Mouse (Mus musculus) heart, embryonic 16.5 days (tissue): ENCODE data around the gene 1700037H04Rik. TPM values are rescaled to one million over a fixed set of nuclear protein-coding genes. Genes with fewer than 3 reads are reported as not detected.

ENCODE experiments used
- ATAC-seq: fragments of 200-750 bp; cut with Nextera tagmentation; replicated peaks from 2 replicates; pipeline ENCODE4 v1.8.0; 2017; ENCODE audit warnings: moderate number of reproducible peaks; ENCODE audit not compliant: insufficient read depth, low FRiP score; ENCODE audit errors: extremely low read depth
- H3K27ac ChIP-seq: fragments of 300-500 bp; sonication (generic); 2 replicates; pipeline ENCODE4 v1.5.1; 2014; ENCODE audit warnings: mild to moderate bottlenecking, low read length, control low read depth, moderate library complexity
- H3K27me3 ChIP-seq: fragments of 300-500 bp; sonication (generic); 2 replicates; pipeline ENCODE4 v1.6.1; 2014; ENCODE audit warnings: low read length, mixed read lengths; ENCODE audit not compliant: control insufficient read depth, insufficient read depth
- H3K36me3 ChIP-seq: fragments of 300-500 bp; sonication (generic); 2 replicates; pipeline ENCODE4 v1.6.1; 2014; ENCODE audit not compliant: control insufficient read depth, insufficient read depth
- H3K4me1 ChIP-seq: fragments of 300-500 bp; sonication (generic); 2 replicates; pipeline ENCODE4 v1.6.1; 2014; ENCODE audit warnings: low read length, mixed read lengths; ENCODE audit not compliant: control insufficient read depth, insufficient read depth
- H3K4me2 ChIP-seq: fragments of 300-500 bp; sonication (generic); 2 replicates; pipeline ENCODE4 v1.6.1; 2014; ENCODE audit warnings: low read depth, mild to moderate bottlenecking, control low read depth, low read length
- H3K4me3 ChIP-seq: fragments of 300-500 bp; sonication (generic); 2 replicates; pipeline ENCODE4 v1.5.1; 2014; ENCODE audit warnings: mild to moderate bottlenecking, control low read depth, low read length
- H3K9ac ChIP-seq: fragments of 300-500 bp; sonication (generic); 2 replicates; pipeline ENCODE4 v1.6.1; 2014; ENCODE audit warnings: low read length, control low read depth
- H3K9me3 ChIP-seq: fragments of 300-500 bp; sonication (generic); replicated peaks from 2 replicates; pipeline ENCODE4 v1.6.1; 2016; ENCODE audit warnings: low read length; ENCODE audit not compliant: control insufficient read depth
- WGBS: fragments of 180-500 bp; shearing (Covaris S2); extraction: QIAGEN DNeasy Blood & Tissue Kit; methylation state at CpG from one replicate; pipeline ENCODE4 v1.1.7; 2014; 5-methylcytosine and 5-hydroxymethylcytosine counted together
- polyA plus RNA-seq: library from polyadenylated mRNA; unstranded; fragments of >200 nt; fragmentation: Nextera tagmentation; extraction: Ambion mirVana; gene quantifications from 2 replicates; pipeline ENCODE4 v1.2.1, GENCODE M21; 2015

Gene 1700037H04Rik
- polyA plus RNA-seq, 1 experiment from 2014 or later, result 65.1 TPM

GRCm38 (mm10) chr2:131172322-131172721, 12.4 kb upstream of the 1700037H04Rik start:
- WGBS, result 48% methylated on average over 9 of the region's 9 CpGs

GRCm38 (mm10) chr2:131171401-131172104, 11.7 kb upstream of the 1700037H04Rik start:
- Histone ChIP-seq H3K36me3 (no peaks in the 10 kb centered on the region), H3K4me2 (peak overlapping the region; percentile 58), H3K27me3 (peaks cover 32% of the 10 kb centered on the region), H3K4me1 (peaks cover 10% of the 10 kb centered on the region), H3K9ac (no peak overlapping the region), H3K9me3 (0 out of 2 replicates have a peak, but pooled peaks cover 3% of the 10 kb centered on the region), H3K4me3 (peak overlapping the region; percentile 33), H3K27ac (no peak overlapping the region)
- WGBS, result 11% methylated on average over 43 of the region's 43 CpGs
- ATAC-seq, result no peak

More at GRCm38 (mm10) chr2:131172322-131172721, 12.4 kb upstream of the 1700037H04Rik start:
- ATAC-seq, result no peak
- Histone ChIP-seq H3K4me1 (peaks cover 18% of the 10 kb centered on the region), H3K4me3 (no peak overlapping the region), H3K9ac (no peak overlapping the region), H3K27me3 (peaks cover 32% of the 10 kb centered on the region), H3K4me2 (no peak overlapping the region), H3K27ac (no peak overlapping the region), H3K9me3 (0 out of 2 replicates have a peak, but pooled peaks cover under 1% of the 10 kb centered on the region), H3K36me3 (no peaks in the 10 kb centered on the region)

GRCm38 (mm10) chr2:131170936-131171335, 11.1 kb upstream of the 1700037H04Rik start:
- Histone ChIP-seq H3K4me1 (peaks cover 7% of the 10 kb centered on the region), H3K36me3 (no peaks in the 10 kb centered on the region), H3K27ac (no peak overlapping the region), H3K4me3 (peak overlapping the region; percentile 33), H3K9ac (no peak overlapping the region), H3K27me3 (peaks cover 32% of the 10 kb centered on the region), H3K9me3 (0 out of 2 replicates have a peak, but pooled peaks cover 3% of the 10 kb centered on the region), H3K4me2 (peak overlapping the region; percentile 58)
- WGBS, result 24% methylated on average over 9 of the region's 9 CpGs
- no peak for ATAC-seq

- Histone ChIP-seq H3K27ac (no peak overlapping the region), H3K4me1 (peaks cover 1% of the 10 kb centered on the region), H3K9ac (no peak overlapping the region), H3K27me3 (peaks cover 32% of the 10 kb centered on the region), H3K4me2 (no peak overlapping the region), H3K9me3 (peaks cover 5% of the 10 kb centered on the region; the same call in 1 of the 2 replicates), H3K4me3 (no peak overlapping the region), H3K36me3 (no peaks in the 10 kb centered on the region)
- 56% methylated on average over 1 of the region's 1 CpGs for WGBS
- ATAC-seq, result no peak
These were observed 9.0 kb upstream of the 1700037H04Rik start for GRCm38 (mm10) chr2:131168914-131169313.

GRCm38 (mm10) chr2:131167984-131168383, 8.1 kb upstream of the 1700037H04Rik start:
- 69% methylated on average over 6 of the region's 6 CpGs for WGBS
- Histone ChIP-seq H3K9me3 (peaks cover 5% of the 10 kb centered on the region; the same call in 1 of the 2 replicates), H3K27me3 (peaks cover 24% of the 10 kb centered on the region), H3K9ac (no peak overlapping the region), H3K36me3 (no peaks in the 10 kb centered on the region), H3K4me3 (no peak overlapping the region), H3K27ac (no peak overlapping the region), H3K4me2 (no peak overlapping the region), H3K4me1 (no peaks in the 10 kb centered on the region)
- ATAC-seq, result no peak

- peaks cover 5% of the 10 kb centered on the region; the same call in 1 of the 2 replicates for H3K9me3 ChIP-seq
- no peak for ATAC-seq
- no peak overlapping the region for H3K4me2 ChIP-seq
- H3K9ac ChIP-seq, result no peak overlapping the region
- 81% methylated on average over 2 of the region's 2 CpGs for WGBS
- H3K4me1 ChIP-seq, result no peaks in the 10 kb centered on the region
- H3K27me3 ChIP-seq, result peaks cover 8% of the 10 kb centered on the region
- H3K4me3 ChIP-seq, result no peak overlapping the region
- H3K36me3 ChIP-seq, result no peaks in the 10 kb centered on the region
- H3K27ac ChIP-seq, result no peak overlapping the region
These were observed 6.3 kb upstream of the 1700037H04Rik start for GRCm38 (mm10) chr2:131166172-131166571.

GRCm38 (mm10) chr2:131163924-131164323, 4.0 kb upstream of the 1700037H04Rik start:
- 66% methylated on average over 7 of the region's 7 CpGs for WGBS
- H3K4me2 ChIP-seq, result no peak overlapping the region
- H3K27ac ChIP-seq, result no peak overlapping the region
- H3K4me1 ChIP-seq, result peaks cover 3% of the 10 kb centered on the region
- no peak overlapping the region for H3K9ac ChIP-seq
- no peak for ATAC-seq
- H3K9me3 ChIP-seq, result peaks cover 5% of the 10 kb centered on the region; the same call in 1 of the 2 replicates
- no peak overlapping the region for H3K4me3 ChIP-seq
- no peaks in the 10 kb centered on the region; the same call in 1 of the 2 replicates for H3K27me3 ChIP-seq
- no peaks in the 10 kb centered on the region for H3K36me3 ChIP-seq

GRCm38 (mm10) chr2:131160671-131161111, 810 bp upstream of the 1700037H04Rik start:
- WGBS, result 1% methylated on average over 17 of the region's 17 CpGs
- peaks cover 10% of the 10 kb centered on the region for H3K4me1 ChIP-seq
- no peaks in the 10 kb centered on the region for H3K36me3 ChIP-seq
- peaks cover 2% of the 10 kb centered on the region; the same call in 1 of the 2 replicates for H3K9me3 ChIP-seq
- peak overlapping the region; percentile 94 for H3K4me3 ChIP-seq
- peak; percentile 8; the same call in 1 of the 2 replicates for ATAC-seq
- peak overlapping the region; percentile 84 for H3K9ac ChIP-seq
- peak overlapping the region; percentile 95 for H3K27ac ChIP-seq
- no peaks in the 10 kb centered on the region; the same call in 1 of the 2 replicates for H3K27me3 ChIP-seq
- H3K4me2 ChIP-seq, result peak overlapping the region; percentile 97

GRCm38 (mm10) chr2:131159491-131159910, 380 bp downstream of the 1700037H04Rik start:
- peak overlapping the region; percentile 94 for H3K4me3 ChIP-seq
- H3K27ac ChIP-seq, result peak overlapping the region; percentile 79
- WGBS, result under 1% methylated on average over 18 of the region's 18 CpGs
- peak overlapping the region; percentile 86 for H3K9ac ChIP-seq
- no peaks in the 10 kb centered on the region for H3K36me3 ChIP-seq
- peaks cover 10% of the 10 kb centered on the region for H3K4me1 ChIP-seq
- no peaks in the 10 kb centered on the region; the same call in 1 of the 2 replicates for H3K9me3 ChIP-seq
- peak; percentile 26 for ATAC-seq
- no peaks in the 10 kb centered on the region for H3K27me3 ChIP-seq
- peak overlapping the region; percentile 97 for H3K4me2 ChIP-seq
